Mouse (Mus musculus) kidney, embryonic 16.5 days (tissue): ENCODE data around the gene Otud6a. TPM values are rescaled to one million over a fixed set of nuclear protein-coding genes. Genes with fewer than 3 reads are reported as not detected.
A peak's percentile ranks its signal among the peaks of the same experiment; 100 is the strongest.

Experiments used
- ATAC-seq: fragments of 200-750 bp; cut with Nextera tagmentation; 2 replicates; pipeline ENCODE4 v1.8.0; 2017; ENCODE audit warnings: moderate TSS enrichment; ENCODE audit not compliant: low FRiP score, low TSS enrichment
- H3K27ac ChIP-seq: fragments of 300-500 bp; sonication (generic); 2 replicates; pipeline ENCODE4 v1.5.1; 2014; ENCODE audit warnings: low read length
- H3K27me3 ChIP-seq: fragments of 300-500 bp; sonication (generic); 2 replicates; pipeline ENCODE4 v1.6.1; 2014; ENCODE audit warnings: low read length, control low read depth, mixed read lengths; ENCODE audit not compliant: insufficient read depth
- H3K36me3 ChIP-seq: fragments of 300-500 bp; sonication (generic); 2 replicates; pipeline ENCODE4 v1.6.1; 2014; ENCODE audit warnings: low read length, control low read depth, mixed read lengths; ENCODE audit not compliant: insufficient read depth
- H3K4me1 ChIP-seq: fragments of 300-500 bp; sonication (generic); 2 replicates; pipeline ENCODE4 v1.6.1; 2014; ENCODE audit warnings: low read length, control low read depth, mixed read lengths; ENCODE audit not compliant: insufficient read depth
- H3K4me2 ChIP-seq: fragments of 300-500 bp; sonication (generic); replicated peaks from 2 replicates; pipeline ENCODE4 v1.6.1; 2014; ENCODE audit warnings: low read depth, low read length
- H3K4me3 ChIP-seq: fragments of 300-500 bp; sonication (generic); 2 replicates; pipeline ENCODE4 v1.5.1; 2014; ENCODE audit warnings: mild to moderate bottlenecking, low read length
- H3K9ac ChIP-seq: fragments of 300-500 bp; sonication (generic); replicated peaks from 2 replicates; pipeline ENCODE4 v1.6.1; 2014; ENCODE audit warnings: low read length
- H3K9me3 ChIP-seq: fragments of 300-500 bp; sonication (generic); 2 replicates; pipeline ENCODE4 v1.6.1; 2016; ENCODE audit warnings: low read length, control low read depth
- WGBS: fragments of 180-500 bp; shearing (Covaris S2); extraction: QIAGEN DNeasy Blood & Tissue Kit; methylation state at CpG from one replicate; pipeline ENCODE4 v1.1.7; 2014; 5-methylcytosine and 5-hydroxymethylcytosine counted together
- microRNA counts: library from miRNA; unstranded; fragments of <30 nt; microRNA quantifications from one replicate; lab custom pipeline; 2016
- microRNA-seq: library from miRNA; unstranded; fragments of <30 nt; microRNA quantifications from one replicate; pipeline ENCODE4, GENCODE M21; 2016
- polyA plus RNA-seq: library from polyadenylated mRNA; unstranded; fragments of >200 nt; fragmentation: Nextera tagmentation; extraction: Ambion mirVana; gene quantifications from 2 replicates; pipeline ENCODE4 v1.2.1, GENCODE M21; 2015

The Otud6a gene
- polyA plus RNA-seq, 1 experiment from 2014 or later: not detected

DNA sequence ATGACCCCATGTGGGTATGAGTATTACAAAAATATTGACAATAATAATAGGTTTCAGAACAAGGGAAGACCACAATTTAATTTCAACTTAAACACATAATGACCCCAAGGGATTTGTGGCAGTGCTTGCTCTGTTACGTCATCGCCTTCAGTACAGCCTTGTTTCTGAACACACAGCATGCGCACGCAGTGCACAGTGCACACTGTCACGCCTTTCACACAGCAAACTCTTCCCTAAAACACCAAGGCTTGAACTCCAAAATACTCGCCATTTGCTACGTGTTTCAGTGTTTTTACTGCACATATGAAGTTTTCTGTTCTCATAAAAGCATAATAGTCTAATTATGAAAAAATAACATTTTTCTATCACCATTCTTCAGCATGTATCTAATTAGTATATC is 14.7 kb downstream of the Otud6a start:
- no peaks in the 10 kb centered on the region; the same call in 1 of the 2 replicates for H3K27me3 ChIP-seq
- no peak overlapping the region for H3K4me2 ChIP-seq
- no peaks in the 10 kb centered on the region for H3K9me3 ChIP-seq
- no peaks in the 10 kb centered on the region for H3K4me1 ChIP-seq
- ATAC-seq: no peak
- WGBS: 87% methylated on average over 7 of the region's 7 CpGs
- H3K27ac ChIP-seq: no peak overlapping the region
- no peak overlapping the region for H3K9ac ChIP-seq
- H3K36me3 ChIP-seq: no peaks in the 10 kb centered on the region
- H3K4me3 ChIP-seq: no peak overlapping the region

DNA sequence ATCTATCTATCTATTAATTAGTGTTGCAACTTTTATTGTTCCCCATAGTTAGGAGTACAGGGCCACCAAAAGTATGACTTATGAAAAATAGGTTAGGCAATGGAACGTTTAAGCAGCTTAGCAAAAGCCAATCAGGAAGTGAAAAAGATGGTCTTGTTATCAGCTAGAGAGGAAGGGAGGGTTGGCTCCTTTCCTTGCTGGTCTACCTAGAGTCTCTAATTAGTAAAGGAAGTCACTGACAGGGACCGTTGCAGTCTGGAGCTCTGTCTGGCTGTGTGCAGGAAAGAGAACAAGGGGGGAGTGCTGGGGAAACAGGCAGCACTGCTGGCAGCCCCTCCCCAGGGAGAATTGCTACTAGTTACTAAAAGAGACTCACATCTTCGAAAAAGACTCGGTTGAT is 39.2 kb downstream of the Otud6a start:
- Histone ChIP-seq H3K4me1 (no peaks in the 10 kb centered on the region), H3K27ac (no peak overlapping the region), H3K9ac (no peak overlapping the region), H3K4me2 (no peak overlapping the region), H3K36me3 (no peaks in the 10 kb centered on the region), H3K27me3 (peaks cover 9% of the 10 kb centered on the region), H3K4me3 (no peak overlapping the region), H3K9me3 (no peaks in the 10 kb centered on the region)
- 82% methylated on average over 4 of the region's 4 CpGs for WGBS
- no peak for ATAC-seq

DNA sequence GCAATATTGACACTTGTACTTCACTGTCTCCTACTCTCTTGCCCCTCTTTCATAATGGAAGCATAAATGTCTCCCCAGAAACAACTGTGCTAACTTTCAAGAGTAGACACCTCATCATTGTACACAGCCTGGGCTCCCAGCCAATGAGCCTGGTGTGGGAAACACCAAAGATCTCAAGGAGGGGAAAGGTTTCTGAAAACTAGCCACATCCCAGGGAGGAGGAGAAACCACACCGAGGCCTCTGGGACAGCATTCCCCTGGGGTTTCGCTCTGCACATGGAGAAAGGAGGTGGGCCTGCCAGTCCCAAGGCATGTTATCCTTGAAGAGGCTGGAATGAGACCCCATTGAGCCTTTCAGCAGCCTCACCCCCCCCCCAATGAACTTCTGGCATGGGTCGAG is 41.3 kb downstream of the Otud6a start:
- 59% methylated on average over 3 of the region's 3 CpGs for WGBS
- no peak overlapping the region for H3K4me2 ChIP-seq

DNA sequence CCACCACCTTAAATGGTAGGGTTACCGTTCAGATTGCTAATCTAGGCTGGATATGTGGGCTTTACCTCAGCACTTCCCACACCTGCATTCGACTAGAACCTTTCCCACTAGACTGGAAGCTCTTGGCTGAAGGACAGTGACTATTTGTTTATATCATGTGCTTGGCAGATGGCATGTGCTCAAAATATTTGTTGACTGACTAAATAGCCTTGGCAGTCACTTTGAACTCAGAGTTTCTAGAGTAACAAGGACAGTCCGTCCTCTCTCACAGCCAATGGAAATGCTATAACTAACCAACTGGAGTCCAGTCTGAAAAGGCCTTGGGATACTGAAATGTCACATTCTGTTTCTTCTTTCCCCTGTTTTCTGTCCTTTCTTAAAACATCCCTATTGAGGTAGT is 42.7 kb downstream of the Otud6a start:
- no peak overlapping the region for H3K9ac ChIP-seq
- H3K9me3 ChIP-seq: no peaks in the 10 kb centered on the region
- H3K4me2 ChIP-seq: no peak overlapping the region
- no peak overlapping the region for H3K4me3 ChIP-seq
- no peak overlapping the region for H3K27ac ChIP-seq
- H3K4me1 ChIP-seq: no peaks in the 10 kb centered on the region
- H3K36me3 ChIP-seq: no peaks in the 10 kb centered on the region
- peaks cover 21% of the 10 kb centered on the region for H3K27me3 ChIP-seq
- WGBS: 80% methylated on average over 3 of the region's 3 CpGs
- no peak for ATAC-seq

More for the DNA sequence above, 41.3 kb downstream of the Otud6a start:
- Histone ChIP-seq H3K36me3 (no peaks in the 10 kb centered on the region), H3K9me3 (no peaks in the 10 kb centered on the region), H3K4me1 (no peaks in the 10 kb centered on the region), H3K4me3 (no peak overlapping the region), H3K27ac (no peak overlapping the region), H3K27me3 (peaks cover 14% of the 10 kb centered on the region), H3K9ac (no peak overlapping the region)
- ATAC-seq: no peak

DNA sequence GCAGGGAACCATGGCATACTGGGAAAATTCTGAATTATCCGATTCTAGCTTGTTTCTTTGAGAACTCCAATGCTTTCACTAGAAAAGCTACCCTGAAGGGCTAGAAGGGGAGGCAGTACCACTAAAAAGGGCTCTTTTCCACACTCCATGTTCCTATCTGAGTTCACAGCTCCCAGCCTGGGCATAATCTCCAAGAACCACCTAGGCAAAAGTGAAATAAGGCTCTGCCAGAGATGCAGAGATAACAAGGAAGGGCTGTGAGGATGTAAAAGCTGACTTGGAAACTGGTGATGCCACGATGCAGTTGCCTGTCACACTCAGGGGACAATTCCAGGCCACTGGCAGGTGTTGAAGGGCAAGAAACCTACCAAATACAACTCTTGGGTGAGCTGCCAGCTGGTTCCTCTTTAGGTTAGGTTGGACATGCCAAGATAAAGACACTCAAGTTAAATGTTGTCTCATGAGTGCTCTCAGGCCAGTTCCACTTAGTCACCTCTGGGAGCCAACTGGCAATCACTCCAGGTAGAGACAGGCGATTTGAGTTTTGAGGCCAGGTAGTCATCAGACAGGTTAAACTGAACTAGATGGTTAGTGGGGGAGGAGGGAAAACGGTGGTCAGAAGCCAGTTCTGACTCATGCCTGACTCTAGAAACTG is 46.9 kb downstream of the Otud6a start:
- H3K27ac ChIP-seq: no peak overlapping the region
- H3K4me3 ChIP-seq: no peak overlapping the region
- no peaks in the 10 kb centered on the region for H3K9me3 ChIP-seq
- no peaks in the 10 kb centered on the region for H3K36me3 ChIP-seq
- no peak for ATAC-seq
- no peak overlapping the region for H3K4me2 ChIP-seq
- H3K4me1 ChIP-seq: no peaks in the 10 kb centered on the region
- no peak overlapping the region for H3K9ac ChIP-seq
- peaks cover 23% of the 10 kb centered on the region for H3K27me3 ChIP-seq
- 75% methylated on average over 4 of the region's 4 CpGs for WGBS

MicroRNAs encoded within 50 kb of the gene (microRNA counts, 519-probe panel; counts per million panel counts)
- 2,795 counts per million, percentile 67 among the panel's probes with 10 or more counts for microRNA mmu-miR-676 (lab: Ali Mortazavi, UCI)

Small RNAs within 50 kb of the gene (microRNA-seq; reads per million reads assigned to microRNA genes)
- 465 reads per million, percentile 74 among the genes with 10 or more reads in this experiment for gene Mir676

Other genes with a start within 250 kb of the Otud6a start
- 0.54 and 0.71 TPM in 2 replicates for gene Awat2, start 13.7 kb downstream of the Otud6a start, polyA plus RNA-seq
- gene Igbp1, start 65.3 kb downstream of the Otud6a start, polyA plus RNA-seq: 41.5 and 45.0 TPM in 2 replicates
- not detected in 2 replicates for gene Dgat2l6, start 95.8 kb downstream of the Otud6a start, polyA plus RNA-seq
- gene Awat1, start 143.2 kb downstream of the Otud6a start, polyA plus RNA-seq: not detected in 2 replicates
- not detected in 2 replicates for gene P2ry4, start 165.9 kb downstream of the Otud6a start, polyA plus RNA-seq
- not detected in 2 replicates for gene Arr3, start 176.5 kb downstream of the Otud6a start, polyA plus RNA-seq
- 30.5 and 32.0 TPM in 2 replicates for gene Kif4, start 196.7 kb downstream of the Otud6a start, polyA plus RNA-seq
- 106 and 115 TPM in 2 replicates for gene Pdzd11, start 197.6 kb downstream of the Otud6a start, polyA plus RNA-seq